Mouse (Mus musculus) kidney, postnatal 0 days (tissue): ENCODE measurements around the gene Hspa12a. TPM values are rescaled to one million over a fixed set of nuclear protein-coding genes. Genes with fewer than 3 reads are reported as not detected.

Source experiments
- ATAC-seq: fragments of 200-750 bp; cut with Nextera tagmentation; replicated peaks from 2 replicates; pipeline ENCODE4 v1.8.0; 2017; ENCODE audit warnings: low read depth, moderate number of reproducible peaks, moderate TSS enrichment, moderate library complexity; ENCODE audit not compliant: low FRiP score
- DNase-seq: peaks from one replicate; pipeline ENCODE4 v3.0.0-alpha.2; 2016; ENCODE audit warnings: low spot score
- H3K27ac ChIP-seq: fragments of 300-500 bp; sonication (generic); 2 replicates; pipeline ENCODE4 v1.5.1; 2014; ENCODE audit warnings: mild to moderate bottlenecking
- H3K27me3 ChIP-seq: fragments of 300-500 bp; sonication (generic); 2 replicates; pipeline ENCODE4 v1.6.1; 2014; ENCODE audit warnings: low read length, mixed read lengths; ENCODE audit not compliant: insufficient read depth
- H3K36me3 ChIP-seq: fragments of 300-500 bp; sonication (generic); 2 replicates; pipeline ENCODE4 v1.6.1; 2014; ENCODE audit warnings: low read length, mixed read lengths; ENCODE audit not compliant: insufficient read depth
- H3K4me1 ChIP-seq: fragments of 300-500 bp; sonication (generic); replicated peaks from 2 replicates; pipeline ENCODE4 v1.6.1; 2014; ENCODE audit warnings: antibody characterized with exemption, low read length, mixed read lengths; ENCODE audit not compliant: insufficient read depth
- H3K4me2 ChIP-seq: fragments of 300-500 bp; sonication (generic); 2 replicates; pipeline ENCODE4 v1.6.1; 2014; ENCODE audit warnings: mild to moderate bottlenecking, low read length, moderate library complexity, mixed read lengths
- H3K4me3 ChIP-seq: fragments of 300-500 bp; sonication (generic); replicated peaks from 2 replicates; pipeline ENCODE4 v1.5.1; 2014; ENCODE audit warnings: low read depth, low read length
- H3K9ac ChIP-seq: fragments of 300-500 bp; sonication (generic); 2 replicates; pipeline ENCODE4 v1.6.1; 2014; ENCODE audit warnings: low read depth, low read length
- H3K9me3 ChIP-seq: fragments of 300-500 bp; sonication (generic); replicated peaks from 2 replicates; pipeline ENCODE4 v1.6.1; 2016; ENCODE audit warnings: low read length, inconsistent platforms, mixed read lengths
- CTCF ChIP-seq: IDR thresholded peaks from 2 replicates; pipeline ENCODE4 v1.5.1; 2016; ENCODE audit warnings: antibody characterized with exemption, low read depth, mild to moderate bottlenecking, moderate library complexity
- WGBS: fragments of 180-500 bp; shearing (Covaris S2); extraction: QIAGEN DNeasy Blood & Tissue Kit; methylation state at CpG from one replicate; pipeline ENCODE4 v1.1.7; 2014; 5-methylcytosine and 5-hydroxymethylcytosine counted together
- polyA plus RNA-seq: library from polyadenylated mRNA; unstranded; fragments of >200 nt; fragmentation: Nextera tagmentation; extraction: Ambion mirVana; gene quantifications from 2 replicates; pipeline ENCODE4 v1.2.1, GENCODE M21; 2015

Hspa12a gene
- polyA plus RNA-seq, 1 experiment from 2014 or later, result 13.4 TPM

- ATAC-seq (no peak), DNase-seq (no peak)
- WGBS, result 56% methylated on average over 10 of the region's 10 CpGs
- Histone ChIP-seq H3K4me3 (no peak within 1 kb of the TSS), H3K27ac (no peak within 1 kb of the TSS), H3K4me1 (no peaks in the 10 kb centered on the region), H3K36me3 (0 out of 2 replicates have a peak, but pooled peaks cover 1% of the 10 kb centered on the region), H3K9me3 (no peaks in the 10 kb centered on the region), H3K27me3 (no peaks in the 10 kb centered on the region), H3K4me2 (no peak within 1 kb of the TSS), H3K9ac (no peak within 1 kb of the TSS)
- TF ChIP-seq CTCF, result no peak
Observed at GRCm38 (mm10) chr19:58794284-58794683, 149.2 kb downstream of the Hspa12a start, which contains the start of gene 1700019N19Rik. 1700019N19Rik (minus strand) TSS chr19:58794461.

GRCm38 (mm10) chr19:58789194-58789593 is 154.3 kb downstream of the Hspa12a start:
- no peak overlapping the region for H3K27ac ChIP-seq

GRCm38 (mm10) chr19:58783938-58784337 is 159.5 kb downstream of the Hspa12a start:
- ATAC-seq (no peak), DNase-seq (no peak)
- Histone ChIP-seq H3K27me3 (no peaks in the 10 kb centered on the region), H3K4me3 (no peak overlapping the region), H3K4me2 (no peak overlapping the region), H3K4me1 (no peaks in the 10 kb centered on the region), H3K36me3 (no peaks in the 10 kb centered on the region), H3K27ac (no peak overlapping the region), H3K9ac (no peak overlapping the region), H3K9me3 (no peaks in the 10 kb centered on the region)
- WGBS, result 46% methylated on average over 7 of the region's 7 CpGs
- no peak for TF ChIP-seq CTCF

More at GRCm38 (mm10) chr19:58789194-58789593, 154.3 kb downstream of the Hspa12a start:
- Histone ChIP-seq H3K9ac (no peak overlapping the region), H3K27me3 (no peaks in the 10 kb centered on the region), H3K4me3 (no peak overlapping the region), H3K9me3 (no peaks in the 10 kb centered on the region), H3K4me1 (no peaks in the 10 kb centered on the region), H3K4me2 (no peak overlapping the region), H3K36me3 (no peaks in the 10 kb centered on the region)
- no peak for ATAC-seq
- TF ChIP-seq CTCF, result no peak
- 67% methylated on average over 11 of the region's 11 CpGs for WGBS
- DNase-seq, result no peak

GRCm38 (mm10) chr19:58781566-58781965 is 161.9 kb downstream of the Hspa12a start:
- Histone ChIP-seq H3K4me2 (no peak overlapping the region), H3K4me1 (no peaks in the 10 kb centered on the region), H3K27me3 (no peaks in the 10 kb centered on the region), H3K36me3 (no peaks in the 10 kb centered on the region), H3K27ac (no peak overlapping the region), H3K4me3 (no peak overlapping the region), H3K9me3 (no peaks in the 10 kb centered on the region), H3K9ac (no peak overlapping the region)
- DNase-seq (no peak), ATAC-seq (no peak)
- TF ChIP-seq CTCF, result no peak
- 69% methylated on average over 4 of the region's 4 CpGs for WGBS

GRCm38 (mm10) chr19:58776461-58776860 is 167.0 kb downstream of the Hspa12a start:
- 70% methylated on average over 5 of the region's 5 CpGs for WGBS
- no peak overlapping the region for H3K4me3 ChIP-seq

GRCm38 (mm10) chr19:58767329-58767728 is 176.1 kb downstream of the Hspa12a start:
- Histone ChIP-seq H3K4me2 (no peak overlapping the region), H3K9me3 (no peaks in the 10 kb centered on the region), H3K27ac (no peak overlapping the region), H3K36me3 (no peaks in the 10 kb centered on the region), H3K4me1 (no peaks in the 10 kb centered on the region), H3K4me3 (no peak overlapping the region), H3K27me3 (no peaks in the 10 kb centered on the region), H3K9ac (no peak overlapping the region)
- WGBS, result 70% methylated on average over 6 of the region's 6 CpGs
- ATAC-seq (no peak), DNase-seq (no peak)
- TF ChIP-seq CTCF, result no peak

More at GRCm38 (mm10) chr19:58776461-58776860, 167.0 kb downstream of the Hspa12a start:
- Histone ChIP-seq H3K9ac (no peak overlapping the region), H3K27me3 (no peaks in the 10 kb centered on the region), H3K4me2 (no peak overlapping the region), H3K9me3 (no peaks in the 10 kb centered on the region), H3K36me3 (no peaks in the 10 kb centered on the region), H3K4me1 (no peaks in the 10 kb centered on the region), H3K27ac (no peak overlapping the region)
- TF ChIP-seq CTCF, result no peak
- DNase-seq (no peak), ATAC-seq (no peak)

- H3K27ac ChIP-seq, result no peak overlapping the region
- H3K4me3 ChIP-seq, result no peak overlapping the region
- 12% methylated on average over 12 of the region's 12 CpGs for WGBS
- no peaks in the 10 kb centered on the region for H3K9me3 ChIP-seq
- peak; percentile 98 for TF ChIP-seq CTCF
- H3K9ac ChIP-seq, result no peak overlapping the region
- no peaks in the 10 kb centered on the region for H3K27me3 ChIP-seq
- peak; percentile 69; the same call in 1 of the 2 replicates for ATAC-seq
- peak; percentile 87 for DNase-seq
- H3K4me1 ChIP-seq, result no peaks in the 10 kb centered on the region
- H3K36me3 ChIP-seq, result no peaks in the 10 kb centered on the region
- H3K4me2 ChIP-seq, result no peak overlapping the region
Observed at GRCm38 (mm10) chr19:58762848-58763541, 180.5 kb downstream of the Hspa12a start.
